Mouse (Mus musculus) liver, embryonic 16.5 days (tissue): ENCODE results near the gene Rpl23. TPM values are rescaled to one million over a fixed set of nuclear protein-coding genes. Genes with fewer than 3 reads are reported as not detected.

Experiments
- ATAC-seq: fragments of 200-750 bp; cut with Nextera tagmentation; 2 replicates; pipeline ENCODE4 v1.8.0; 2017; ENCODE audit warnings: low read depth, mild to moderate bottlenecking, moderate number of reproducible peaks, moderate library complexity
- H3K27ac ChIP-seq: fragments of 300-500 bp; sonication (generic); 2 replicates; pipeline ENCODE4 v1.5.1; 2014; ENCODE audit warnings: mild to moderate bottlenecking, low read length
- H3K27me3 ChIP-seq: fragments of 300-500 bp; sonication (generic); 2 replicates; pipeline ENCODE4 v1.6.1; 2014; ENCODE audit warnings: low read depth, low read length, mixed read lengths; ENCODE audit not compliant: control insufficient read depth, insufficient read depth
- H3K36me3 ChIP-seq: fragments of 300-500 bp; sonication (generic); 2 replicates; pipeline ENCODE4 v1.6.1; 2014; ENCODE audit warnings: mild to moderate bottlenecking; ENCODE audit not compliant: control insufficient read depth, insufficient read depth
- H3K4me1 ChIP-seq: fragments of 300-500 bp; sonication (generic); 2 replicates; pipeline ENCODE4 v1.6.1; 2014; ENCODE audit warnings: low read depth, low read length, mixed read lengths; ENCODE audit not compliant: control insufficient read depth
- H3K4me2 ChIP-seq: fragments of 300-500 bp; sonication (generic); 2 replicates; pipeline ENCODE4 v1.6.1; 2014; ENCODE audit warnings: low read depth, low read length, mixed read lengths
- H3K4me3 ChIP-seq: fragments of 300-500 bp; sonication (generic); 2 replicates; pipeline ENCODE4 v1.5.1; 2014; ENCODE audit warnings: low read depth, mild to moderate bottlenecking, low read length
- H3K9ac ChIP-seq: fragments of 300-500 bp; sonication (generic); 2 replicates; pipeline ENCODE4 v1.6.1; 2014; ENCODE audit warnings: low read depth, low read length
- H3K9me3 ChIP-seq: fragments of 300-500 bp; sonication (generic); replicated peaks from 2 replicates; pipeline ENCODE4 v1.6.1; 2016; ENCODE audit warnings: low read length; ENCODE audit not compliant: control insufficient read depth
- WGBS: fragments of 180-500 bp; shearing (Covaris S2); extraction: QIAGEN DNeasy Blood & Tissue Kit; methylation state at CpG from one replicate; pipeline ENCODE4 v1.1.7; 2014; ENCODE audit not compliant: insufficient replicate concordance; 5-methylcytosine and 5-hydroxymethylcytosine counted together
- polyA plus RNA-seq: library from polyadenylated mRNA; unstranded; fragments of >200 nt; fragmentation: Nextera tagmentation; extraction: Ambion mirVana; gene quantifications from 2 replicates; pipeline ENCODE4 v1.2.1, GENCODE M21; 2015

The Rpl23 gene
- polyA plus RNA-seq, 1 experiment from 2014 or later, result 232 TPM

- Histone ChIP-seq H3K4me1 (peaks cover 51% of the 10 kb centered on the region), H3K9me3 (no peaks in the 10 kb centered on the region), H3K27me3 (no peaks in the 10 kb centered on the region), H3K9ac (no peak overlapping the region), H3K27ac (no peak overlapping the region), H3K4me2 (no peak overlapping the region), H3K4me3 (no peak overlapping the region), H3K36me3 (no peaks in the 10 kb centered on the region)
- no peak for ATAC-seq
- 31% methylated on average over 7 of the region's 7 CpGs for WGBS
Measured at GRCm38 (mm10) chr11:97810356-97810755, 28.1 kb upstream of the Rpl23 start.

- Histone ChIP-seq H3K27ac (peak overlapping the region; percentile 21; the same call in 1 of the 2 replicates), H3K9me3 (no peaks in the 10 kb centered on the region), H3K4me3 (no peak overlapping the region), H3K9ac (no peak overlapping the region), H3K4me2 (no peak overlapping the region), H3K4me1 (peaks cover 57% of the 10 kb centered on the region), H3K27me3 (no peaks in the 10 kb centered on the region), H3K36me3 (no peaks in the 10 kb centered on the region)
- ATAC-seq, result no peak
- 49% methylated on average over 7 of the region's 7 CpGs for WGBS
Measured at GRCm38 (mm10) chr11:97809235-97810121, 27.2 kb upstream of the Rpl23 start.

DNA sequence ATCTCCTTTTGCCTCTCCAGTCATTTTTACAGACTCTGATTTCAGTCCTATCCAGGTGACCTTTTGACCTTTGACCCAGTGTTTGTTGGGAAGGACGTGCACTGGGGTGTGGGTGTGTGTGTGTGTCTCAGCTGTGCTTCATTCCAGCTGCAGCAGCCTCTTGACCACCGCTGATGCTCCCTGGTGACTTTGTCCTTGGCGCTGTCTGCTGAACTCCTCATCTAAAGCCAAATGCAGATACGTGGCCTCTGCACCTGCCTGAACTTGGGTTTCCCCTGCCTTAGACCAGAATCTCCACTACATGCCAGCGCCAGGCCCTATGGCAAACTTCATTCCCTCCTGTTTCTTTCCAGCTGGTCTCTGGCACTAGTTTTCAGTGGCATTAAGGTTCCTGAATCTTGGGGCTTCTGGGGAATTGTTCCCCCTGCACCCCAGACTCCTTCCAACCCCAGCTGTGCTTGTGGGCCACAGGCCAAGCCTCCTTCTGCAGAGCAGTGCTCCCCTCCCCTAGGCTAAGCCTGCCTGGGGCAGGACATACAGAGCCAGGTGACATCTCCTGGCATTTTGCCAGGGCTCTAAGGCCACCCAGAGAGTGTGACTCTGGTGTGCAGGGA lies 26.5 kb upstream of the Rpl23 start:
- Histone ChIP-seq H3K4me1 (peaks cover 59% of the 10 kb centered on the region), H3K27me3 (no peaks in the 10 kb centered on the region), H3K4me3 (no peak overlapping the region), H3K36me3 (no peaks in the 10 kb centered on the region), H3K9me3 (no peaks in the 10 kb centered on the region), H3K9ac (no peak overlapping the region), H3K27ac (0 out of 2 replicates have a peak overlapping the region, but pooled peaks have one; percentile 0), H3K4me2 (no peak overlapping the region)
- ATAC-seq, result peak; percentile 37
- WGBS, result 52% methylated on average over 5 of the region's 5 CpGs

DNA sequence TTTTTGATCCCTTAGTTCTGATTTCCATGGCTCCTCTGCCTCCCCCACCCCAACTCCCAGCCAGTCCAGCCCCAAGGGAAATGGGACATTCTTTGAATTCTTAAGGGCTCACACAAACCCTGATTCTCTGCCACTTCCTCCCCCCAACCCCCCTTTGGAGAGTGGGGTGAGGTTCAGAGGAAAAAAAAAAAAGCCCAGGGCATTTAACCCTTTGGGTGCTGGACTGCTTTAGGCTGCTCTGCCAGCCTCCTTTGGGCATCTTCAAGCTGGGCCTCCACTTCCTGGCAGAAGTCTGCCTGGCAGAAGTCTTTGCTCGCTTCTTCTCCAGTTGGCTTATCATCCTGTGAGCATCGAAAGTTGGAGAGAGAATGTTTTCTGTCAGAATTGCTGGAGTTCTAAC lies 25.9 kb upstream of the Rpl23 start:
- Histone ChIP-seq H3K36me3 (no peaks in the 10 kb centered on the region), H3K27me3 (no peaks in the 10 kb centered on the region), H3K9ac (no peak overlapping the region), H3K4me1 (peaks cover 54% of the 10 kb centered on the region), H3K4me2 (no peak overlapping the region), H3K9me3 (no peaks in the 10 kb centered on the region), H3K27ac (0 out of 2 replicates have a peak overlapping the region, but pooled peaks have one; percentile 1), H3K4me3 (no peak overlapping the region)
- 46% methylated on average over 2 of the region's 2 CpGs for WGBS
- ATAC-seq, result no peak

- no peak for ATAC-seq
- WGBS, result 33% methylated on average over 6 of the region's 6 CpGs
- Histone ChIP-seq H3K4me3 (no peak overlapping the region), H3K27me3 (no peaks in the 10 kb centered on the region), H3K9ac (no peak overlapping the region), H3K4me2 (no peak overlapping the region), H3K4me1 (peaks cover 53% of the 10 kb centered on the region), H3K9me3 (no peaks in the 10 kb centered on the region), H3K36me3 (no peaks in the 10 kb centered on the region), H3K27ac (0 out of 2 replicates have a peak overlapping the region, but pooled peaks have one; percentile 1)
Measured at GRCm38 (mm10) chr11:97807626-97808025, 25.4 kb upstream of the Rpl23 start.

GRCm38 (mm10) chr11:97806613-97806964 lies 24.4 kb upstream of the Rpl23 start:
- Histone ChIP-seq H3K27ac (no peak overlapping the region), H3K4me3 (no peak overlapping the region), H3K27me3 (no peaks in the 10 kb centered on the region), H3K9me3 (no peaks in the 10 kb centered on the region), H3K9ac (no peak overlapping the region), H3K36me3 (no peaks in the 10 kb centered on the region), H3K4me1 (peaks cover 52% of the 10 kb centered on the region), H3K4me2 (no peak overlapping the region)
- no peak for ATAC-seq
- WGBS, result 74% methylated on average over 7 of the region's 7 CpGs

- no peaks in the 10 kb centered on the region for H3K9me3 ChIP-seq
- no peak overlapping the region for H3K4me3 ChIP-seq
- H3K27me3 ChIP-seq, result no peaks in the 10 kb centered on the region
- H3K27ac ChIP-seq, result 0 out of 2 replicates have a peak overlapping the region, but pooled peaks have one; percentile 0
- H3K4me1 ChIP-seq, result peaks cover 51% of the 10 kb centered on the region
- no peak overlapping the region for H3K9ac ChIP-seq
- ATAC-seq, result no peak
- no peak overlapping the region for H3K4me2 ChIP-seq
- H3K36me3 ChIP-seq, result no peaks in the 10 kb centered on the region
- 58% methylated on average over 15 of the region's 15 CpGs for WGBS
Measured at GRCm38 (mm10) chr11:97805662-97806612, 23.7 kb upstream of the Rpl23 start.

DNA sequence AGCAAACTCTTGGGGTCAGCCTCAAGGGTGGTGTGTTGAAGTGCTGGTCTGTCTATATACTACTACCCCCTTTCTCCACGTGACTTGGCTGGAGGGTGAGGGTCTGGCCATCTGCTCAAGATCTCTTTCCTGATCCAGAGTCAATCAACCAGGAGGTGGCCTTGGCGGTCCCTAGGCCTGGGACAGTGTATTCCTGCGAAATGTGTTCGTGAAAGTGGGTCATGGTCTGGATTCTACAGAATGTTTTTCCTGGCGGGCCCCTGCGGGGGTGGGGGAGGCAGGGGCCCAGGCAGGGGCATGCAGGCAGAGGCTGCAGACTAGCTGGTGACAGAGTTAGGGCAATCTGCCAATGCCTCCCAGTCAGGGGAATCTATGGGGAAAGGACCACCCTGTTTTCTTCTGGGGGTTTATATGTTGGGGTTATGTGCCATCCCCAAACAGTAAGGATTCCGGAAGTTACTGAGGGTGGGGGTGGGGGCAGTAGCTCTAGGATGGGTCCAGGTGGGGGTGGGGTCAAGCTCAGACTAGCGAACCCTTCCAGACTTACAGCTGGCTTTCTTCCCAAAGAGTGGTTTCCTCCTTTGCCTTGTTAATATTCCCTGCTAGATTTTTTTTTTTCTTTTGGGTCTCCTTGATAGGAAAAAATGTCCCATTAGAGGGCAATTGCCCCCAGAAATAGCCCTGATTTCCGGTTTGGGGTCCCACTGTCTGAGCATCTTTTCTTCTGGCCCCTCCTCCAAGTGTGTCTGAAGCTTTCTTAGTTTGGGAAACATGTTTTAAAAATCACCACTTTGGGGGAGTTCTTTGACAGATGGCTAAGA lies 22.8 kb upstream of the Rpl23 start:
- no peaks in the 10 kb centered on the region for H3K27me3 ChIP-seq
- no peak overlapping the region for H3K9ac ChIP-seq
- H3K4me2 ChIP-seq, result no peak overlapping the region; the same call in 1 of the 2 replicates
- no peaks in the 10 kb centered on the region for H3K36me3 ChIP-seq
- no peaks in the 10 kb centered on the region for H3K9me3 ChIP-seq
- WGBS, result 33% methylated on average over 9 of the region's 9 CpGs
- no peak for ATAC-seq
- H3K4me3 ChIP-seq, result no peak overlapping the region
- H3K4me1 ChIP-seq, result peaks cover 46% of the 10 kb centered on the region
- peak overlapping the region; percentile 57 for H3K27ac ChIP-seq
